Mouse (Mus musculus) adipocyte (in vitro differentiated cells): ENCODE results near the gene Cers6.
A peak's percentile ranks its signal among the peaks of the same experiment; 100 is the strongest.

Experiments
- DNase-seq: peaks from one replicate; pipeline ENCODE4 v3.0.0-alpha.2; 2016; ENCODE audit warnings: low spot score

Cers6 gene

DNA sequence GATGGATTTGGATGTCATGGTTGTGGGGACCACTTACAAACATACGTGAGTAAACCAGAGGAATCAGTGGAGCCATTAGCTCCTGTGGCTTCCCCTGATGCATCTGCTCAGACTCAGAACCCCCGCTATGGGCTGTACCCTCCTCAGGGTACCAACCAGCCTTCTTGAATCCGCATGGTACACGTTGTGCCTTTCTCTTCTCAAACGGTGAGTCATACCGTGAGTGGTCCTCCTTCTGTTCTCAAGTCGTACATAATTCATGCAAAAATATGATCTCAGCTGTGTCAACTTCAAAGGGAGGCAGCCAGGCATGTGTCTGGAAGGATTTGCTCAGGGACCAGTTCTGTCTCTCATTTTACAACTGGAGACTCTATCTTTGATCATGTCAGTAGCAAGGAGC, 23.3 kb downstream of the Cers6 start:
- DNase-seq = no peak

DNA sequence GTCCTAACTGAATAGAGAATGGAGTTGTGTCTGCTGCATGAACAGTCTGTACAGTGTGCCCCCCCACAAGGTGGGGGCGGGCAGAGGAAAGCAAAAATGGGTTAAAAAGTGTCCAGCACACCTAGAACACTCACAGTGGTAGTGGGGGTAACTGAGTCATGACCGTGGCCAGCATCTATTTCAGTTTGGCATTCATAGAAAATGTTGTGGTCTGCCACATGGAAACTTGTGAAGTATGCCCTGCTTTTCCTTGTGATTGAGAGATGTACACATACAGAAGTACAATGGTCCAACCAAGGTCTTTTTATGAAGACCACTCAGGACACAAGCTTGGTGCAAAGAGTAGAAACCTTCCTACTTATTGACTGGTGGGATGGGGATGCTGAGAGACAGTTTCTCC, 24.0 kb downstream of the Cers6 start:
- no peak for DNase-seq

DNA sequence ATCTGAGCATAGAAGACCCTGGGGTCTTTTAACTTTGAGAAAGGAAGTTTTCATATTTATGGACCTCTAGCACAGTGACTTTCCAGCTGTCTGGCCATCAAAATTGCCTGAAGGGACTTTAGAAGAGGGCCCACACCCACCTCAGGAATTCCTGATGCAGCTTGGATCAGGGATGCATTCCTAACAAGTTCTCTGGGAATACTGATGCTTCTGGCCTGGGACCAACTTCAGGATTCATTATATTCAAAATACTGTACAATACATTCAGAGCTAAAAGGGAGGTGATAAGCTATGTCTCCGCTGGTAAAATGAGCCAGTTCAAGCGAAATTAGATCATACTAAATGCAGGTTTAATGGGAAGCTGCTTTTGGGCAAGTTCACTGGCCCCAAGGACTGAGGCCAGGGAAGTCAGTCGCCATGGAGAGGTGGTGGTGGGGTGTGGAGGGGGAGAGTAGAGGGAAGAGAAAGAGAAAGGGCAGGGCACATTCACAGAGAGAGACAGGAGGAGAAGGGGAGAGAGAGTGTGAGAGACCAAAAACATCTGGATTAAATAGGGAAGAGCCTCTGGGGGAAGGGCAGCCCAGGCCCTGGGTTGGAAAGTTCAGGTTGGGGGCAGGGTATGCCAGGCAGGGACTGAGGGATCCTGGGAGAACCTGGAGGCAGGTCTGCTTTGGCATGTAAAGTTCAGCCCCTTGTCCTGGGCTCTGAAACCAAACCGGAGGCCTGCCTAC, 24.7 kb downstream of the Cers6 start:
- DNase-seq = no peak

DNA sequence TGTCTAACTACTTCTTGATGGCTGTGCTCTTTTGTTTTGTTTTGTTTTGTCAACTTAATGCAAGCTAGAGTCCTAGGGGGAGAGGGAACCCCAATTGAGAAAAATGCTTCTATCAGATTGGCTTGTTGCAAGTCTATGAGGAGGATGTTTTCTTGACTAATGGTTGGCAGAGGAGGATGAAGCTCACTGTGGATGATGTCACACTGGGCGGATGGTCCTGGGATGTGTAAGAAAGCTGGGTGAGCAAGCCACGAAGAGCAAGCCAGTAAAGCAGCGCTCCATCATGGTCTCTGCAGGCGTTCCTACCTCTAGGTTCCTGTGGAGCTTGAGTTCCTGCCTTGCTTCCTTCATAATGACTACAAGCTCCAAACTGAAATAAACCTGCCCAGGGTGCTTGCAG, 25.4 kb downstream of the Cers6 start:
- no peak for DNase-seq

DNA sequence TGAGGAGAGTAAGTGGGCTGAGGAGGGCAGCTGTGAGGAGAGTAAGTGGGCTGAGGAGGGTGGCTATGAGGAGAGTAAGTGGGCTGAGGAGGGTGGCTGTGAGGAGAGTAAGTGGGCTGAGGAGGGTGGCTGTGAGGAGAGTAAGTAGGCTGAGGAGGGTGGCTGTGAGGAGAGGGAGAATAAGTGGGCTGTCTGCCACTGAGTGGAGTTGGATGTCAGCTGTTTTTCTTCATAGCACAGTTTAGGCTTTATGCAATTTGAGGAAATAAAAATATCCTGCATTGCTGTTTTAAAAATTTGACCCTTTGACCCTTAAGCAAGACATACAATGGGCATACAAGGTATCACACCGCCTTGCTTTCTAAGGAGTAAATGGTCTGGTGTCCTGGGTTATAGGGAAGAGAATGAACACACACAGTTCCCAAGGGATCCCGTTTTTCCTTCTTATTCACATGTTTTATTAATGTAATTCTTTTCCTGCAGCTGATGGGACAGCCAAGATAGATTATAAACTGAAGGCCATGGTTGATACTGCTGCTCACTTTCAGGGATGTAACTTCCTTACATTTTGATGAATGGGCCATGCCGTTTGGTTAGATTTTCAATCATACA, 27.0 kb downstream of the Cers6 start:
- DNase-seq = peak; percentile 55

DNA sequence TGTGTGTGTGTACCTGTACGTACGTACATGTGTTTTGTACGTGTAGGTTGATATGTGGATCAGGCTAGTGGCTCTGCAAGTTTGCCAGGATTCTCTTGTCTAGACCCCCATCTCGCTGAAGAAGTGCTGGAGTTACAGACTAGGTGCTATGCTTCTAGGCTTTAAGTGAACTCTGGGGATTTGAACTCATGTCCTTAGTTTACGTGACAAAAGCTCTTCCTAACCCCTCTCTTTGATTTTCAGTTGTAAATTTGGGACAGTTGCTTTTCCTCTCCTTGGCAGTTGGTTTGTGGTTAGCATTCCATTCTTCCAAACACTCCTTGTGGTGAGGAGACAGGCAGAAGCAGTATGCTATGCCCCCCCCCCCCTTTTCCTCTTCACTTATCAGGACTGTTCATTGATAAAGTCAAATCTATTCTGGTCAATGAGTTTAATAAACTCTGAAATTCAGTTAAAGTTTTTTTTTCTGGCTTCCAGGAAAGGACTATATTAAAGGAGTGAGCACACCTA, 28.5 kb downstream of the Cers6 start:
- DNase-seq = no peak

DNA sequence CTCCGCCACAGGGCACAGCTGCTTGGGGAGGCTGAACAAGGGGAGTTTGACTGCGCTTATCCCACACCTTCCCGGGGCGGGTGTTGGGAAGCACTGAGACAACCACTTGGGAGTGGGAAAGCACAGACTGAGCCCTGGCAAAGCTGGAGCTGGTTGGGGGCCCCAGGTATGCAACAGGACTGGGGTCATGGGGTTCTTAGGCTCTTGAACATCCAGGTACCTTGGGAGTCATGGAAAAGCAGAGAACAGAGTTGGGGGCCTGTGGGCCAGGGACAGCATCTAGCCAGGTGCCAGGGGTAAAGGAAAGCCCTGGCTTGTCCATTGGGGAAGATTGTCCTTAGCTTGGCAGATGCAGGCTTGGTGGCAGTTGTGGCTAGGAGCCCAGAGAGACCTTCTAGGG, 31.2 kb downstream of the Cers6 start:
- no peak for DNase-seq

DNA sequence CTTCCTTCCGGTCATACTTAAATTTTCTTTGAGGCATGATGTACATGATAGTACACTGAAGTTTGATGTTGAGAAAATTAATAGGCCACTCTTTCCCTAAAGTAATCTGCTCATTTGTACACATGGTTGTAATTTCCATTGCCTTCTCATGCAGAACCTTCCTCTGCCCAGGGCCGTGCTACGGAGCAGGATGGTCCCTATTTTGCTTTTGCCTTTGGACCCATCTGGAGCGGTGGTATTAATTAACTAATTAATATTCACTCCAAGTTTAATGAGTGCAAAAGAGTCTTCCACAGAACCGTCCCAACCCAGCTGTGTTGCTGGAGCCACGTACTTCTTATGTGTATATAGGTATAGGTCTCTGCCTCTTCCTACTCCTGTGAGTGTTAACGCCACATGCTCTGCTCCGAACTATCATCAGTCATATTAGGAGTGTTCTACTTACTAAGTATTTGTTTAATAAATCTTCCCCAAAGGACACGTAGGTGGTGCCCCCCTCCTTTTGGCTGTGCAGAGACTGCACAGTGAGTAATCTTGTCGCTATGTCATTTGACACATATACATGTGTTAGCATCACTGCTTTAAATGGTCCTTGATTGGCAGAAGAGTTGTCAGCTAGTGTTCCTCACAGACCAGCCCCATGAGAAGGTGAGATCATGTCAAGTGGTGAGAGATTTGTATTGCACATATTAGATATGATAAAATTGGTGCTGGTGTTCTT, 34.0 kb downstream of the Cers6 start:
- no peak for DNase-seq

DNA sequence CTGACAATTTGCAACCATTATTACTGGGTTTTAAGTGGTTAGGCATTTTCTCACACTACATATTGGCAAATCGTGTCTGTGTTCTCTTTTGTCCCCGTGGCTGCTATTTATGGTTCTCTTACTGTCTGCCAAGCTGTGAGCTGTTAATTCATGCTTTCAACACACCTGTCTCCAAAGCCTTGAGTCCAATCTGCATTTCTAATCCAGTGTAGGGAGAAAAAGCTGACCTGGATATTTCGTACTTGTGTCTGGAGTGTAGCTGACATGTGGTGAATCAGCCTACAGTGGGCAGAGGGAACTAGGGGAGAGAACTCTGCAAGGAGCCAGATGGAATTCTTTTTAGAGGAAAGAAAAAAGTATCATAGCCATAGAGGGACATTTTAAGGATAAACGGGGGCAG, 35.0 kb downstream of the Cers6 start:
- peak; percentile 74 for DNase-seq

DNA sequence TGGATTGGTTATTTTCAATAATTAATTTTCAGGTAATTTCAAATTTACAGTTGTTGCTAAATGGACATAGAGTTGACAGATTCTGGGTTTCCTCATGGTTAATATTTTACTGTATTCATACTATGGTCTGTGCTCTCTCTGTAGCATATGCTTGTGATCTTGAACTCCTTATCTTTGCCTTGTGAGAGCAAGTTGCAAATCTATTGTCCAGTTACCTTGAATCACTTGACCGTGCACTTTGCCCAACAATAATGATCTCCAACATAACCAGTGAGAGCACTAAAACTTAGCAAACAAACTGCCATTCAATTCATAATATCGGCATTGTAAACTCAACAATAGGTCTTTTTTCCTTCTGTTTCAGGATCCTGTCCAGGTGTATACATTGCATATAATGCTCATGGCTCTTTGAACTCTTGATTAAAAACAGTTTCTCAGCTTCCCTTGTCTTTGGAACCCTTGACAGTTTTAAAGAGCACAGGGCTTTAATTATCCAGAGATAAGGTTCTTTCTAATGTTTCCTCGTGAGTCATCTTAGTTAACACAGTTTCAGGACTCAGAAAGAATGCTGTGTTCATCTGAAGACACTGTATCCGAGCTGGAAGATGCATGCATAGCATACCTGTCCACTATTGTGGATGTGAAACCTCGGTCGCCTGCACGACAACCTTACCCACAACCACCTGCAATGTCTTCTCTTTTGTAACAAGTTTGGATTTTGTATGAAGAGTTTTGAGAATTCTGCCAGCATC, 38.7 kb downstream of the Cers6 start:
- no peak for DNase-seq

DNA sequence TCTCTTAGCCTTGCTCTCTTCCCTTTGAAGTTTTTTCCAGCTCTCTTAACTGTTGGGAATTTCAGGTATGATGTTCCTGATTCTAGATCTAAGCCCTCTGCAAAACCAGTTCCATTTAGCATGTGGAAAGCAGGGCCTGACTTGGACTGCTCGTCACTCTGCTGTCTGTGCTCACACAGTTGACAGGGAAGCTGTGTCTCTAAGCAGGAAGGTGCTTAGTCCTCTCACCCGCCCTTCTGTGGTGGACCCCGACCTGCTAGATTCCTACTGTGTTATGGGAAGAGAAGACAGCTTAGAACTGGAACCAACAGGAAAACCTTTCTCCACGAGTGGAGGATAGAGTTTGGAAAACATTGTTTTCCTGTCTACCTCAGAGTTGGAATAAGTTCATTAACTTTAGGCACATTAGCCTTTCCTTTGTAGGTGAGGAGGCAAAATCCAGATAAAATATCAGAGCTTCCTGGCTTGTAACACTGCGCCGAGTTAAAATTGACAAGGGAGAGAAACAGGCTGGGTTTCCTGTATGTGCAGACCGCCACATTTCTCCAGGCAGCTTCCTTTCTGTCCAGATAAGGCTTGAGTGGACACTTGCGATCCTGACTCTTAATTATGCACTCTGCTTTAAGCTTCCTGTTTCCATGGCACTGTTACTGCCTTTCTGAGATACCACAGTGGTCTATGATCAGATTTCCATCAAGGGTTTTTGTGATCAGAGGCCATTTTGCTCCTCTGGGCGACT, 39.6 kb downstream of the Cers6 start:
- DNase-seq = no peak

DNA sequence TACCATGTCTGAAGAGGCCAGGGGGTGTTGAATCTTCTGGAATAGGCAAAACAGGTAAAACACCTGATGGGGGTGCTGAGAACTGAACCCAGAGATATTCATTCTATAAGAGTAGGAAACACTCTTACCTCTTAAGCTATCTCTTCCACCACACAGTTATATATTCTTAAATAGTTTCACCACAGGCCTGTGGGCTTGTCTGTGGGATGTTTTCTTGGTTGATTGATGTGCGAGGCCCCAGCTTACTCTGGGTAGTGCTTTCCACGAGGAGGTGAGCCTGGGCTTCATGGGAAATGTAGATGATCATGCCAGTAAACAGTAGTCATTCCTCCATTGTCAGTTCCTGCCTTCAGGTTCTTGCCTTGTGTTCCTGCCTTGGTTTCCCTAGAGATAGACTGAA, 40.5 kb downstream of the Cers6 start:
- DNase-seq = no peak

DNA sequence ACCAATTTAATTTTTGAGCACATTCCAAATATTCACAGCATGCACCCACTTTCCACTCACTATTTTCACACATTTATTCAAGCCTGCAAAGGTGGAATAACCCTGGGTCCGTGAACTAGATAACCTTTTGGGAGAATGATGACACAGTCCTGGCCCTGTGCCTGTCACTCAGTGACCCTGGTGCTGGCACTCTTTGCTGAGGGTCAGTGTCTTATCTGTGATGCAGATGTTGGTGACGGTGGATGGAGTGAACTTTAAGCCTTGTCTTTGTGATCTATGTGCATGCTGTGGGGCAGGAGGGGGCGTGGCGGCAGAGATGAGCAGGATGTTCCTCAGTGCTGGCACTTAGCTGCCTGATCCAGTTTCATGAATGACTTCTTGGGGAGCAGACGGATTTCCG, 41.3 kb downstream of the Cers6 start:
- no peak for DNase-seq

DNA sequence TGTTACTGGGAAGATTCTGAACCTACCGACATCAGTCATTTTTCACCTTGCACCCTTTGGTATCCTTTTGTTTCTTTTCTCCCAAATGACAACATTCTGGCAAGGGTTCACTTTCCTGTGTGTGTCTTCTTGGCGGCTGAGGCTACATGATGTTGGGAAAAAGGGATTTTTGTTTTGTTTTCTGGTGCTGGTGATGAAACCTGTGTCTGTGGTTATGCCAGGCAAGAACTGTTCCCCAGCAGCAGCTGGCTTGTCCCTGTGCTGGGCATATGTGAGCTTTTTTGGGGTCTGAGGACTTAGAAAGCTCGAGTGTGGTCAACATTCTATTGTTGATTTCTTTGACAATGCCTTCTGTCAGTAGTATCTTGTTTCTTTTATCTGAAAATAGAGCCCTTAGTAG, 45.7 kb downstream of the Cers6 start:
- DNase-seq = peak; percentile 63

DNA sequence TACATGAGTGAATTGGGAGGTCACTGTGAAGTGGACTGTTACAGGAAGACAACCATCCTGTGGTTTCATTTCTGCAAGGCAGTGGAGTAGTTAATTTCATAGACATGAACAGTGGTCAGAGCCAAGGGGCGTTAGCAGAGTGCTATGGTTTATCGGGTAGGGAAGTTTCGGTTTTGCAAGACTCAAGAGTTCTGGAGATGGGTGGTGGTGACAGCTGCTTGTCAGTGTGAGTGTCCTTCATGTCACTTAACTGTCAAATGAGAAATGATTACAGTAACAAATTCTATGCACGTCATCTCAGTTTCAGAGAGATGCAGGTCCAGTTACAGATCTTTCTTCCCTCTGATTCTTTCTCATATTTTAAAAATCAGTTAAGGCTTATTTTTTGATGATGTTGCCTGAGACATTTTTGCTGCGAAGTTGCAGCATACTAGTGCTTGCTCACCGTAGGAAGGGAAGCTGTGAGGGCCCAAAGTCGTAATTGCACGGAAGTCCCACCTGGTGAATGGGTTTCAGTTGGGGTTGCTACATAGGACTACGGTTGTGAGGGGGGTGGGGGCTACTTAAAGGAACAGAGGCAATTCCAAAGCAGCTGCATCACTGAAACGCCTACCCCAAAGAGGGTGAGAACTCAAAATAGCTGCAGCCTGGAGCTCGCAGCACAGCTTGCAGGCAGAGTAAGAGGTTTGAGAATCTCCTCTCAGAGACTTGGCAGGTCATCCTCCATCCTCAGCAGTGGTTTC, 46.7 kb downstream of the Cers6 start:
- DNase-seq = peak; percentile 46

DNA sequence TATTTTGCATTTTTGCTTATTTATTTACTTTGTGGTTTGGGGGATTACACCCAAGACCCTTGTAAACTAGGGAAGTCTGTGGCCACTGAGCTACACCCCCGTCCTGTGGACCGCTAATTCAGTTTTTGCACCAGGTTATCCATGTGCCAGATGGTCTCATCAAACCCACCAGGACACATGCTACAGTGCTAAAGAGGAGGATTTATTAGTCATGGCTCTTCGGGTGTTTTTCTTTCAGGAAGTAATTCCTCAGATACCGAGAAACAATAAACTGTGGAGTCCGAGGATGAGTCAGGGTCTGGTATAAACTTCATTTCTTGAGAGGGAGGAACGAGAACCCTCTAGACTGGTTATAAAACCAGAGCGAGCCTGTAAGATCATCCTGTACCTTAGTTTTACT, 49.5 kb downstream of the Cers6 start:
- DNase-seq = no peak

DNA sequence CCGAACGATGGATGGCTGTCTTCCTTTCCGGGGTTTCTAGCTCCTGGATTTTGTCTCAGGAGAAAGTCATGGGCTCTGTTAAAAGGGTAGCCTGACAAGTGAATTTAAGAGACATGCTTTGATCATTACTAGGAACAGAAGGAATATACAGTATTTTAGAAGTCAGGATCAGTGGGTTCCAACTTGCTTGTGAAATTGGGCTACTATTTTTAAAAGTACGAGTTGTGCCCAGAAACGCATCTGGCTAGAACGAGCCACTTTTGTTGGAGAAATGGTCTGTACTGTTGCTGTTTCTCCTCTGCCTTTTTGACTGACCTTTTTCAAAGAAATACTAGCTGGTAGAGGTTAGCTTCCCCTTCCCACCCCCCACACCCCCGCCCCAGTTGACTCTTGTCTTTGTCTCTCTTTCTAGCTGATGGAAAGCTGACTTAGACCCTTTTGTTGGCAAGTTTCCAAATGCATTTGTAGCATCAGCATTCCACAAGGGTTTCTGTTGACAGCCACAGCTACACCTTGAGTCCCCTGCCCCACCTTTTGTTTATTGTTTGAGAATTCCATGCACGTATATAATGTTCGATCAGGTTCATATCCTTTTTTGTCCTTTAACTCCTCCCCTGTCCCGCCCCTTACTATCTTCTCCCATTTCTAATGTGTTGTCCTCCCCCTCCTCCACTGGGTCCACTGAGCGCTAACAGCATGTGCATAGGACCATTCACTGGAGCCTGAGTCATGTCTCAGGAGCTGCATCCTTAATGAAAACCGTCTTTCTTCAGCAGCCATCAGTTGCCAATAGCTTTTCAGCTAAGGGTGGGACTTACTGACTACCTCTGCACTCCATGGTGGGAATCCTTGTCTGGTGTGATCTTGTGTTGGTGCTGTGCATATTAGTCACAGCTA, 50.6 kb downstream of the Cers6 start:
- peak; percentile 60 for DNase-seq

DNA sequence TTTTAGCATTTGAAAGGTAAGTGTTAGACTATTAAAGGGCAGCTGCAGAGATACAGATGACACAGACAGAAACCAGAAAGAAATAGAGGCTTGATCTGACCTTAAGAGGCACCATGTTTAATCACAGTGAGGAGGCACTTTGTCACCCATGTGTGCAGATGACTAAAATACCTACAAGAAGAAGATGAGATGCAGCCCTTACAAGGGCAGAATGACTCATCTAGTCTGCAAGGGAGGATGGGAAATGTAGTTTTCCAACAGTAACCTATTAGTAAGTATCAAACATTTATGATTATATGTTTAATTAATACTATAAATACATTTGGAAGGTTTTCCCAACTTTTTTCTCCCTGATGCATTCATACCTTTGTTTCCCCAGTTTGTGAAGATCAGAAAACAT, 54.5 kb downstream of the Cers6 start:
- DNase-seq = no peak

DNA sequence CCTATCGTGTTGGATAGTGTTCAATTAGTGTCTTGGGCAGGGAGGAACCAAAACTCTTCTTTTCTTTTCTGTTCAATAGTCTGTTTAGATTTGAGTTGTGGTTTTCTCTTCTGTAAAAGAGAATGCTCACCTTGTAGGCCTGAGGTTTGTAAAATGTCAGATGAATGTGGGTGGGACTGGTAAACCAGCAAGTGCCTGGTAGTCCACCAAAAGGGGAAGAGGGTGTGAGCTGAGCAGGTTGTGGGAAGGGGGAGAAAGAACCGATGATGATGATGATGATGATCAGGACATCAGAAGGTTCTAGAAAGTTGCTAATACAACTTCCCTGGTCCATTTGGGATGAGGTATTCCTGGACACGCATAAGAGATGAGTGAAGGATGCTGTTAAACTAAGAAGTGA, 55.1 kb downstream of the Cers6 start:
- no peak for DNase-seq

DNA sequence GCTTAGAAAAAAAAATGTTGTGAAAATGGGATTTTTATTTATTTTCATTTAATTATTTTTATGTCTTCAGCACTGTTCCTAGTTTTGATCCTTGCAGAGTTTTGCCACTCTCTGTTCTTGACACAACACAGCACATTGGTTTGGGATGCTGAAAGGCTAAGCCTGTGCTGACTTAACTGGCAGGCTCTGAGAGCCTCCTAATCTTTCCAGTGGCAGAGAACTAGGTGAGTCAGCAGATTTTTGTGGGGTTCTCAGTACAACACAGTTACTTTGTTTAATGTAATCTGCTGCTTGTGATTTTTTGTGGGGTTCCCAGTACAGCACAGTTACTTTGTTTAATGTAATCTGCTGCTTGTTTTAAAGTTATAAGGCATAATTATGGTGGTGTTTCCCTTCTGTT, 55.8 kb downstream of the Cers6 start:
- no peak for DNase-seq
